Mouse (Mus musculus): ENCODE results near the gene Trpm6. TPM values are rescaled to one million over a fixed set of nuclear protein-coding genes. Genes with fewer than 3 reads are reported as not detected.
A peak's percentile ranks its signal among the peaks of the same experiment; 100 is the strongest.

Trpm6 gene
- total RNA-seq, 2 experiments from 2014 or later = 0.18 to 0.32 TPM

DNA sequence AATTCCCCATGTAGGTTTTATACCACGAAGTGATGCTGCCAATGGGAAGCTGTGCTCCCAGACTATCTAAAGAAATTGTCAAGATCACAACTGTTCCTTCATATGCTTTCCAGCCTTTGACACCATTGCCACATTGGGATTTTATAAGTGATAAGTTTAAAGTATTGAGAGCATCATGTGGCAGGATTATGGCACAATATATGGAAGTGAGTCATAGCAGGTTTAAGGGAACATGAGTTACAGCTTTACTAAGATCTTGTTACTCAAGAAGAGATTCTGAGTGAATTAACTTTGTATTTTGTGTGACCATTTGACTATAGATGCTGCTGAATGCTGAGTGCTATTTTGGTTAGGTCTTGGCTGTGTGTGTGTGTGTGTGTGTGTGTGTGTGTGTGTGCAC lies 21.8 kb downstream of the Trpm6 start:
- DNase-seq = no peak

DNA sequence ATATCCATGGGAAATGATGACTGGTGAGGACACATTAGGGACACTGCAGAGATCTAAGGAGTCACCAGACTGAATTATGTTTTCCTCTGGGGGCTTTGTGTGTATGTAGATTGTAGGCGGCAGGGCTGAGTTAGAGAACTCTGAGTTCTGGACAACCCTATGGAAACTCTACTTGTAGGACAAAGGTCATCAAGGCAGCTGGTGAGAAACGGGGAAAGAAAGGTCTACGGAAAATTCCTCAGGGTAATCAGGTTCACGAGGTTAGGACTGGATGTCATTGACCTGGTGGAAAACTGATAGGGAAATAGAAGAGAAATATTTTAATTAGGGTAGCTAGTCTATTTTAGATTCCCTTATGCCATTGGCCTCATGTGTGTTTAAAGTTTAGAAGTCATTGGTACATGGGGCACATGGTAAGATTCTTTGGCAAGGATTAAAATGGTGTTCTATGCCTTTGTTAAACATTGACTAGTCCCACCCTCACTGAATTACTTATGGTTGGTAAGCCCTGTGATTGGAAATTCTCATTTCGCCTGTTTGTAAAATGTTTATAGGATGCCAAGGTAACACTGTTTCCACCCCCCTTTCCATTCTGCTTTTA lies 23.2 kb downstream of the Trpm6 start:
- no peak for DNase-seq

DNA sequence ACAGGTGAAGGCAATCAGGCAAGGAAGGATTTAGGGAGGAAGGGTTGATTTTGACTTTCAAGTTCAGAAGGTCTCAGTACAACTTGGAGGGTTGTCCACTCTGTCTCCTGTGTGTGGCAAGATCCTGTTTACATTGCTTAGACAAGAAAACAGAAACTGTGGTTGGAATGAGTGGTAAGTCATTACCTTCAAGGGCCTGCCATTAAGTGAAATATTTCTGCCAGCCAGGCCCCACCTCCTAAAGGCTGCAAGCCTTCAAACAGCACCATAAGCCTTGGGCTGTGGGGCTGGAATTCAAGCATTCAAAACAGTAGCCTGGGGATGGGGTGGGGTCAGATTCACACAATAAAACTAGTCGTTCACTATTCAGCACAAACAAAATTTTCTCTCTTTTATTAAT lies 24.3 kb downstream of the Trpm6 start:
- no peak for DNase-seq

DNA sequence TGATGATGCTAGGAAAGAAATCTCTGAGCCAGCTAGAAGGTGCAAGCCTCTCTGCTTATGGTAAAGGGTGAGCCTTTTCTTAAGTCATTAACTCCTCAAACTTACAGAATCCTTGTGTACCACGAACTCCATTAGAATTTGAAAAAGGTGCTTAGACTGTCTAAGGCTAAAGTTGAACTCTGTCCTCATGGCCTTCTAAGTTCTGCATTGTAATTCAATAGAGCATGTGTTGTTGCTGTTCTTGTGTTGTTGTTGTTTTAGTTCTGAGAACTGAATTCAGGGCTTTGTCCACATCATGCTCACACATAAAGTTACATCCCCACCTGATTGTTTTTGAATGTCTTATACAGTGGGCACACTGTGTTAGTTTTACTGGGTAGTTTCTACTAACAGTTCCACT lies 49.9 kb downstream of the Trpm6 start:
- DNase-seq = no peak

GRCm38 (mm10) chr19:18811264-18811663 lies 61.5 kb downstream of the Trpm6 start:
- no peak for DNase-seq

GRCm38 (mm10) chr19:18815170-18815569 lies 65.4 kb downstream of the Trpm6 start:
- no peak for DNase-seq

- DNase-seq = no peak
Observed at GRCm38 (mm10) chr19:18817425-18817824, 67.6 kb downstream of the Trpm6 start.

GRCm38 (mm10) chr19:18828601-18829000 lies 78.8 kb downstream of the Trpm6 start:
- no peak for DNase-seq

GRCm38 (mm10) chr19:18831196-18831595 lies 81.4 kb downstream of the Trpm6 start:
- no peak for DNase-seq

GRCm38 (mm10) chr19:18834971-18835370 lies 85.2 kb downstream of the Trpm6 start:
- DNase-seq = peak; percentile 45 to 47

DNA sequence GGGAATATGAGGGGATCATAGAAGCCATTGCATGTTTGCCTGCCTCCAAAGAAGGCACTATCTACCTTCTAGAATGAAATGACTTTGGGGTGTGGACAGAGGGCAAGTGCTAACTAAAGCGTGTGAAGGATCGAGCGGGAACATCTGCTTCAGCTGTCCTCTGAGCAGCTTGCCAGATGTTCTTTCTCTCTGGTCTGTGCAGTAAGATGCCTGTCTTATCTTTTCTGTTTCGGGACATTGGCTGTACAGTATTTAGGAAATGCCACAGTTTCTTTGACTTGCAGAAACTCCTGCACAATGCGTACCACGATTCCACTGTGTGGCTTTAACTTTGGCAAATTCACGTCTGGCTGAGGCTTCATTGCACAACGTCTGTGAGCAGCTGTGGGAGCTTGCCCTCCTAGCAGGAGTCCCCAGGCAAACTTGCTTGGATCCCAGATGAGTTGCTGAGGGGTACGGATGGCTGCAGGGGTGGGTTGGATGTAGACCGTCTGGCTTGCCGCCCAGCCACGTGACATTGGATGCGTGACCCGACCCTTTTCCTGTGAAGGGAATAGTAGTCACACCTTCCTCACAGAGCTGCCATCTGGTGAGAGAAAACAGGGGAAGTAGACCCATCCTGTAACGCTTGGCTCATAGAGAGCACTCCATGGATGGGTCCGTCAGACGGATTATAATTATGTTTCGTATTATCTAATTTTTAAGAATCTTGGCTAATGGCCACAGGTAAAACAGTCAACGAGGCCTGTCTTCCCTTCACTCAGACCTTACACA lies 92.2 kb downstream of the Trpm6 start:
- no peak for DNase-seq

GRCm38 (mm10) chr19:18842626-18843025 lies 92.8 kb downstream of the Trpm6 start:
- DNase-seq = no peak

GRCm38 (mm10) chr19:18846336-18846735 lies 96.6 kb downstream of the Trpm6 start:
- DNase-seq = no peak

GRCm38 (mm10) chr19:18868311-18868710 lies 118.5 kb downstream of the Trpm6 start:
- DNase-seq = no peak

GRCm38 (mm10) chr19:18872792-18873569 lies 123.2 kb downstream of the Trpm6 start:
- DNase-seq = peak; percentile 15 to 40

DNA sequence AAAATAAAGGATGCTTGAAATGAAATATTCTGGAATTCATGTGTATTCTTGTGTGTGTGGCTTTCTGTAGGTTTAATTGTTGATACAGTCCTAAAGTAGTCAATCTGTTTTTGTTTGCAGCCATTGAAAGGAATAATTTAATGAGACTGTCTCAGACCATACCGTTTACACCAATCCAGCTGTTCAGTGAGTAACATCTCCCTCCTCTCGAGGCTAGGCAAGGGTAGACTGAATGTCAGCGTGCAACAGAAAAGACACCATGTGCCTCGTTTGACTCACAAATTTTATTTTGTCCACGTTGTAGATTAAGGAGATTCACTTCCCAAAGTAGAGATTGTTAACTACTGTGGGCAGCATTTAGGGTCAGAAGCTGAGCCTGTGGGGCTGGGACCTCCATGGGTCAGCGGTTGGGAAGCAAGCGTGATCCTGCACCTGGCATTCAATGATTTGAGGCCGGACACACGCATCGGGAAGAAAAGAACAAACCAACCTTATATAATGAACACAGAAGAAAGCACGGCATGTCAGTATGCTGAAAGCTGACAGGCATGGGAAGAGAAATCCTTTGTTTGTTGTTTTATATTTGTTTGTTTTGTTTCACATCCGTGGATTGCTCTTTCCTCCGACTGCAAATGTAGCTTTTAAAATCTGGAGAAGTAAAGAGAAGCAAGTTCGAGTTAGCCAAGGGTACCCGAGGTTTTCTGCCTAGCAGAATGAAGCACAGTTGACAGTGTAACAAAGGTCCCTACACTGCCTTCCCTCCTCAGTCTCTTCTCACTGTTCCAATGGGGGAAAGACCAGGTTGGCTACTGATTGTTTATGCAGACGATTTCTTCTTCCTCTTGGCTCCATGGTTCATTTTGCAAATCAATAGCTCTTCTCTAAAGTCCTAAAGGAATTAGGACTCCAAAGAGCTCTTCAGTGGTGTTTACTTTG lies 124.2 kb downstream of the Trpm6 start:
- DNase-seq = no peak

GRCm38 (mm10) chr19:18879264-18879663 lies 129.5 kb downstream of the Trpm6 start:
- DNase-seq = no peak

- no peak for DNase-seq
Observed at GRCm38 (mm10) chr19:18881162-18881561, 131.4 kb downstream of the Trpm6 start.

- DNase-seq = no peak
Observed at GRCm38 (mm10) chr19:18887646-18888407, 138.0 kb downstream of the Trpm6 start.

GRCm38 (mm10) chr19:18888491-18889116 lies 138.8 kb downstream of the Trpm6 start:
- peak in 1 of 2 experiments; percentile 23 for DNase-seq

DNA sequence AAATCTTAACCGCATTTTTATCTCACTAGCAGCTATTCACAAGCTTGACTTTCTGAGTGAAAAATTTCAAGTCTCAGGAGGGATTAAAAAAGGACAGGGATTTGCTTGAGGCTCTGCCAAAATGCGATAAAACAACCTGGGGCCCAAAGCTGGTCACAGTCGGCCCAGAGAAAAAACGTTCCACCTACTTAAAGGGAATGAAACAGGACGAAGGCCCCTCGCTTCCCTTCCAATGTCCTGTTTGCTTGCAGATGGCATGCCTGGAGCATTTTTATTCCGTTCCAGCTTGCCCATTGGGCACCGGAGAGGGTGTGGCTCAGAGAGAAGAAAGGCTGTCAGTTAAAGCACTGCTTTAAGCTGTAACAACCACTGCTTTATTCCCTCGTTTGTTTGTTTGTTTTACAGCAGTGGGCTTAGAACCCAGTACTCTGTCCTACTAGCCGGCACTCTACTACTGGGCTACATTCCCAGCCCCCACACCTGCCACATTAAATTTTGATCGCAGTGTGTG lies 139.4 kb downstream of the Trpm6 start:
- DNase-seq = peak; percentile 41 to 43

Measured in layer of hippocampus, postnatal 36 days (tissue).